Comparison of ENCODE assay signal across 11 mouse cellular contexts in the genomic region with DNA sequence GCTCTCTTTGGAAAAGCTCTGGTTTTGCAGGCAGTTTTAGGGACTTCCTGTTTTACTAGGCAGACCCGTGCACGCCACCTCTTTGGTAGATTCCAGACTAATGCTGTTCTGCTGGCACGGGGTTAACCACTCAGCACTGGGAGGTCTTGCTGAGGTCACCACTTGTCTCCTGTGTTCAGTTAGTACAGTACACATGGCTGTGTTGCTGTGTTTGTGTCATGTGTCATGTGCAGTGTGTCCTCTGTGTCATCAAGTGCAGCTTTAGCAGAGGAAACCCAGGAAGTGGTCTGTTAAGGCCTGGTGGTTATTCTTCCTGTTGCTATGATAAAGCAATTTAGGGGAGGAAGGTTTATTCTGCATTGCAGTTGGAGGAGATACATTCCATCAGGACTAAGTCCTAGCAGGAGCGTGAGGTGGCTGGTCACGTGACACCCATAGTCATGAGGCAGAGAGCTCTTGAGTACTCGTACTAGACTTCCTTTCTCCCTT. TPM values are rescaled to one million over a fixed set of nuclear protein-coding genes. Genes with fewer than 3 reads are reported as not detected.
DNase-seq lines count a peak whose midpoint lies in the region; ATAC-seq and TF ChIP-seq lines count a peak whose summit lies in the region.
"Had no signal": no experiment of that assay in that cellular context is flagged by ENCODE, and none has a peak within 500 bp of the region (broad histone marks: within the 10 kb centered on the region; RNA-seq: fewer than 3 reads in every experiment).

No protein-coding gene starts in this region.

- no peaks in the 10 kb centered on the region for H3K9me3 ChIP-seq in embryonic facial prominence, embryonic 12.5 days
- no peaks in the 10 kb centered on the region for H3K9me3 ChIP-seq in embryonic facial prominence, embryonic 10.5 days
- no peaks in the 10 kb centered on the region for H3K9me3 ChIP-seq in liver, embryonic 14.5 days (ENCODE audit: control insufficient read depth, low read length)
- H3K9me3 ChIP-seq: lung, embryonic 15.5 days had no signal

- no peak for TF ChIP-seq EP300 in liver, embryonic 14.5 days (IDR thresholded peaks at IDR 0.05; ENCODE audit: low read depth)

- TF ChIP-seq CTCF in liver, embryonic 14.5 days (IDR thresholded peaks at IDR 0.05; ENCODE audit: low read depth), result no peak

- 0 out of 2 replicates have a peak, but pooled peaks have one; percentile 67 for ATAC-seq in embryonic facial prominence, embryonic 12.5 days (ENCODE audit: insufficient number of reproducible peaks, insufficient read depth, low FRiP score, low TSS enrichment)
- peak; percentile 47; the same call in 1 of the 2 replicates for ATAC-seq in liver, embryonic 14.5 days (ENCODE audit: insufficient read depth)

- no peak overlapping the region for H3K9ac ChIP-seq in embryonic facial prominence, embryonic 12.5 days
- no peak overlapping the region for H3K9ac ChIP-seq in liver, embryonic 14.5 days (replicated peaks)
- H3K9ac ChIP-seq: lung, embryonic 15.5 days had no signal

- peaks cover 7% of the 10 kb centered on the region for H3K36me3 ChIP-seq in embryonic facial prominence, embryonic 12.5 days
- H3K36me3 ChIP-seq in embryonic facial prominence, embryonic 10.5 days (replicated peaks), result peaks cover 8% of the 10 kb centered on the region
- H3K36me3 ChIP-seq in liver, embryonic 14.5 days (replicated peaks; ENCODE audit: control insufficient read depth, insufficient read depth, low read depth), result no peaks in the 10 kb centered on the region

- no peaks in the 10 kb centered on the region for H3K27me3 ChIP-seq in embryonic facial prominence, embryonic 12.5 days
- no peaks in the 10 kb centered on the region for H3K27me3 ChIP-seq in embryonic facial prominence, embryonic 10.5 days (replicated peaks; ENCODE audit: low read depth, poor library complexity, severe bottlenecking)
- H3K27me3 ChIP-seq in liver, embryonic 14.5 days (ENCODE audit: control insufficient read depth, insufficient read depth, low read length), result no peaks in the 10 kb centered on the region
- H3K27me3 ChIP-seq: lung, embryonic 15.5 days had no signal

- no peak overlapping the region for H3K4me2 ChIP-seq in embryonic facial prominence, embryonic 12.5 days (replicated peaks)
- H3K4me2 ChIP-seq in liver, embryonic 14.5 days (ENCODE audit: low read depth), result no peak overlapping the region
- H3K4me2 ChIP-seq: lung, embryonic 15.5 days had no signal

- no peak overlapping the region for H3K4me3 ChIP-seq in embryonic facial prominence, embryonic 12.5 days
- H3K4me3 ChIP-seq in embryonic facial prominence, embryonic 10.5 days, result no peak overlapping the region
- H3K4me3 ChIP-seq in liver, embryonic 14.5 days (ENCODE audit: insufficient read depth in 1 of 2, low read depth in 2 of 2, low read length in 2 of 2), result no peak overlapping the region
- H3K4me3 ChIP-seq: lung, embryonic 15.5 days had no signal

- peaks cover 4% of the 10 kb centered on the region; the same call in 1 of the 2 replicates for H3K4me1 ChIP-seq in embryonic facial prominence, embryonic 12.5 days
- H3K4me1 ChIP-seq in embryonic facial prominence, embryonic 10.5 days, result peaks cover 12% of the 10 kb centered on the region
- peaks cover under 1 to 18% of the 10 kb centered on the region in 2 experiments; a peak in 3 of 4 replicates for H3K4me1 ChIP-seq in liver, embryonic 14.5 days (replicated peaks; ENCODE audit: control insufficient read depth in 2 of 2, insufficient read depth in 2 of 2, low read length in 1 of 2)

- DNase-seq in embryonic facial prominence, embryonic 10.5 days (ENCODE audit: low spot score), result no peak
- peak; percentile 85 for DNase-seq in T-cell, adult 2 months (ENCODE audit: low spot score)
- DNase-seq in liver, embryonic 14.5 days (ENCODE audit: low read depth in 3 of 3, low spot score in 3 of 3), result no peak
- DNase-seq in natural killer cell, adult 2 months (ENCODE audit: low spot score in 2 of 2), result peak; percentile 71 to 75
- no peak for DNase-seq in layer of hippocampus, postnatal 25 days (ENCODE audit: extremely low spot score in 1 of 2, low spot score in 1 of 2)
- no peak for DNase-seq in adrenal gland, adult 18-20 months (ENCODE audit: low spot score in 2 of 2)
- DNase-seq in kidney, postnatal 10 days, result no peak
- DNase-seq: adrenal gland, adult 2 months; gastrocnemius, postnatal 10 days had no signal

- 57% methylated on average over 6 of the region's 6 CpGs for WGBS in embryonic facial prominence, embryonic 12.5 days
- 66% methylated on average over 6 of the region's 6 CpGs for WGBS in embryonic facial prominence, embryonic 10.5 days
- WGBS in liver, embryonic 14.5 days (ENCODE audit: insufficient replicate concordance), result 19% methylated on average over 6 of the region's 6 CpGs

- no peak overlapping the region for H3K27ac ChIP-seq in embryonic facial prominence, embryonic 12.5 days
- H3K27ac ChIP-seq in embryonic facial prominence, embryonic 10.5 days (replicated peaks), result no peak overlapping the region
- no peak overlapping the region for H3K27ac ChIP-seq in liver, embryonic 14.5 days
- H3K27ac ChIP-seq: lung, embryonic 15.5 days had no signal

RNA-seq across cellular contexts. Expression of a gene that starts 10.4 kb away (rescaled TPM):
- polyA plus RNA-seq in embryonic facial prominence, embryonic 12.5 days (2016; fragmentation: Nextera tagmentation; extraction: Ambion mirVana), result 15.2 and 16.9 TPM in 2 replicates
- polyA plus RNA-seq in embryonic facial prominence, embryonic 10.5 days (2016; fragmentation: Nextera tagmentation; extraction: Ambion mirVana), result 8.3 and 10.1 TPM in 2 replicates
- 2.1 and 2.3 TPM in 2 replicates for polyA plus RNA-seq in liver, embryonic 14.5 days (2012; rRNA removed)
- 1.6 and 2.5 TPM in 2 replicates for polyA plus RNA-seq in liver, embryonic 14.5 days (2014; fragmentation: Nextera tagmentation; extraction: Ambion mirVana)
- total RNA-seq in layer of hippocampus, postnatal 25 days (2021), result 10 to 100 TPM; 22.0 to 26.2 TPM
- 1 to 10 TPM; 2.2 to 2.3 TPM for total RNA-seq in adrenal gland, adult 18-20 months (2021)

RNA-seq across cellular contexts. Expression of a gene that starts 26.4 kb away (rescaled TPM):
- polyA plus RNA-seq in embryonic facial prominence, embryonic 12.5 days (2016; fragmentation: Nextera tagmentation; extraction: Ambion mirVana), result 14.4 and 16.7 TPM in 2 replicates
- 25.6 and 28.1 TPM in 2 replicates for polyA plus RNA-seq in embryonic facial prominence, embryonic 10.5 days (2016; fragmentation: Nextera tagmentation; extraction: Ambion mirVana)
- polyA plus RNA-seq in liver, embryonic 14.5 days (2012; rRNA removed), result 14.4 and 14.5 TPM in 2 replicates
- polyA plus RNA-seq in liver, embryonic 14.5 days (2014; fragmentation: Nextera tagmentation; extraction: Ambion mirVana), result 23.9 and 27.0 TPM in 2 replicates
- total RNA-seq in layer of hippocampus, postnatal 25 days (2021), result 1 to 10 TPM; 4.6 to 5.4 TPM
- 1 to 10 TPM; 8.3 to 9.1 TPM for total RNA-seq in adrenal gland, adult 18-20 months (2021)

RNA-seq across cellular contexts. Expression of a gene that starts 26.5 kb away (rescaled TPM):
- 6.8 and 7.6 TPM in 2 replicates for polyA plus RNA-seq in embryonic facial prominence, embryonic 12.5 days (2016; fragmentation: Nextera tagmentation; extraction: Ambion mirVana)
- polyA plus RNA-seq in embryonic facial prominence, embryonic 10.5 days (2016; fragmentation: Nextera tagmentation; extraction: Ambion mirVana), result 4.7 and 5.6 TPM in 2 replicates
- 6.1 and 6.8 TPM in 2 replicates for polyA plus RNA-seq in liver, embryonic 14.5 days (2012; rRNA removed)
- 3.2 and 3.7 TPM in 2 replicates for polyA plus RNA-seq in liver, embryonic 14.5 days (2014; fragmentation: Nextera tagmentation; extraction: Ambion mirVana)
- 10 to 100 TPM; 14.3 to 21.1 TPM for total RNA-seq in layer of hippocampus, postnatal 25 days (2021)
- total RNA-seq in adrenal gland, adult 18-20 months (2021), result 10 to 100 TPM; 35.7 to 47.9 TPM

RNA-seq across cellular contexts. Expression of a gene that starts 53.7 kb away (rescaled TPM):
- 82.9 and 88.1 TPM in 2 replicates for polyA plus RNA-seq in embryonic facial prominence, embryonic 12.5 days (2016; fragmentation: Nextera tagmentation; extraction: Ambion mirVana)
- 68.2 and 73.0 TPM in 2 replicates for polyA plus RNA-seq in embryonic facial prominence, embryonic 10.5 days (2016; fragmentation: Nextera tagmentation; extraction: Ambion mirVana)
- polyA plus RNA-seq in liver, embryonic 14.5 days (2012; rRNA removed), result 13.0 TPM in 2 replicates
- polyA plus RNA-seq in liver, embryonic 14.5 days (2014; fragmentation: Nextera tagmentation; extraction: Ambion mirVana), result 23.7 and 32.4 TPM in 2 replicates
- total RNA-seq in layer of hippocampus, postnatal 25 days (2021), result 10 to 100 TPM; 88.6 to 97.6 TPM
- 100 to 1,000 TPM in 1 of 2 experiments, 10 to 100 TPM in 1; 94.6 to 101 TPM for total RNA-seq in adrenal gland, adult 18-20 months (2021)

Comparison
In these comparisons a context has a peak if more than half of its experiments do, and no peak if none do; other contexts are left out.
1. DNase-seq: peak in T-cell, adult 2 months (single experiment) and natural killer cell, adult 2 months (2 of 2); none in embryonic facial prominence, embryonic 10.5 days (single experiment), liver, embryonic 14.5 days (0 of 3), layer of hippocampus, postnatal 25 days (0 of 2), adrenal gland, adult 18-20 months (0 of 2) and kidney, postnatal 10 days (single experiment).